Mouse (Mus musculus): Measurements from ENCODE around the gene Echs1. TPM values are rescaled to one million over a fixed set of nuclear protein-coding genes. Genes with fewer than 3 reads are reported as not detected.
A peak's percentile ranks its signal among the peaks of the same experiment; 100 is the strongest.

The Echs1 gene
- polyA plus RNA-seq (2015; fragmentation: Nextera tagmentation; extraction: Ambion mirVana): 155 and 165 TPM in 2 replicates

DNA sequence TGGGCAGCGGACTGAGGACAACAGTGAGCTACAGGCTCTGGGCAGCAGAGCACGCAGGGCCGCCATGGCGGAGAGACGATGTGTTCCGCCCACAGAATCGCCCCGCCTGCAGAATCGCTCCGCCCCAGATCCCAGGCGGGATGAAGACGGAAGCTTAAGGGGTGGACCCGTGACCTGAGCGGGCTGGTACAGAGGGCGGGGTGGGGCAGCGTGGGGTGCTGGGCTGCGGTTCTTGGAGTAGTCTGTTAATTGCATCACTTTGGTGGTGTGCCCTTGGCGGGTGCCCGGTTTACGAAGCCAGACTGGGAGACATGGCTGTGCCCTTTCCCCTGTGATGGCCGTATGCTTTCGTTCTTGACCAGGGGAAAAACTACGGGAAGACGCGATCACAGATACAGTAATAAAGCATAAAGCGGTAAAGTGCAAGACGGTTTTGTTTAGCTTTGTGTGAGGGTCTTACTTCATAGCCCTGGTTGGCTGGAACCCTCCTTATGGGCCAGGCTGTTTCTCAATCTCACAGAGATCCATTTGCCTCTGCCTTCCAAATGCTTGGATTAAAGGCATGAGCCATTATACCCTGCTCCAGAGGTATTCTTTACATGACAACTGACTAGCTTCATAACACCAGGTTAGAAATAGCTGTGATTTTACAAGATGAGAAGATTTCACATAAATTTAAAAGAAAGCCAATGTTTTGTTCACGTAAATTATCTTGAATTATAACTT, at the start of gene Echs1:
Gene Echs1 (minus strand): TSS at position 148 of the 726 bp plus-strand sequence.
- Histone ChIP-seq H3K4me2 (peak within 1 kb of the TSS; percentile 85), H3K27me3 (replicated peaks) (no peaks in the 10 kb centered on the region), H3K9me3 (no peaks in the 10 kb centered on the region), H3K27ac (peak within 1 kb of the TSS; percentile 88), H3K4me3 (replicated peaks) (peak within 1 kb of the TSS; percentile 63), H3K4me1 (no peaks in the 10 kb centered on the region), H3K9ac (peak within 1 kb of the TSS; percentile 68), H3K36me3 (peaks cover 7% of the 10 kb centered on the region; the same call in 1 of the 2 replicates)
- WGBS: 3% methylated on average over 28 of the region's 28 CpGs
- peak; percentile 95 for ATAC-seq (ENCODE audit: insufficient read depth, low FRiP score, low read depth)

DNA sequence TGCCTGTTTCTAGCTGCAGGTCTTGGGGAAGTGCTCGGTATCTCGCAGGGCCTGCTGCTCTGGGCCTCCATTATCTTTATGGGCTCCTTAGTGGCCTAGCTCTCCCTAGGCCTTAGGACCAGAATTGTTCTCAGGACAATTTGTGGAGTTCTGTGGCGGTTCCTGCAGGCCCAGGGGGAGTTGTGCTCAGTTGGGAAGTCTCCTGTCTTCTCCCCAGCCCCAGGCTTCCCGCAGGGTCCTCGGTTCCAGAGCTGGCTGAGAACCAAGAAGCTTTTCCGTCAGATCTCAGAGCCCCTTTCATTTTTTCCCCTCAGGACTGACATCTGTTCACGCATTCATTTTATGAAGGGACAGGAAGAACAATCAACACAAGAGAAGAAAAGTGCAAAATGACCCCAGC, 48.4 kb upstream of the Echs1 start, which contains the start of gene Olfr522:
Gene Olfr522 (minus strand): TSS at position 101 of the 400 bp plus-strand sequence.
- Histone ChIP-seq H3K27ac (no peak within 1 kb of the TSS), H3K4me1 (no peaks in the 10 kb centered on the region), H3K4me2 (no peak within 1 kb of the TSS), H3K27me3 (replicated peaks) (no peaks in the 10 kb centered on the region), H3K9ac (no peak within 1 kb of the TSS), H3K9me3 (no peaks in the 10 kb centered on the region), H3K4me3 (replicated peaks) (no peak within 1 kb of the TSS), H3K36me3 (no peaks in the 10 kb centered on the region)
- ATAC-seq (ENCODE audit: insufficient read depth, low FRiP score, low read depth): no peak
- WGBS: 77% methylated on average over 7 of the region's 7 CpGs

DNA sequence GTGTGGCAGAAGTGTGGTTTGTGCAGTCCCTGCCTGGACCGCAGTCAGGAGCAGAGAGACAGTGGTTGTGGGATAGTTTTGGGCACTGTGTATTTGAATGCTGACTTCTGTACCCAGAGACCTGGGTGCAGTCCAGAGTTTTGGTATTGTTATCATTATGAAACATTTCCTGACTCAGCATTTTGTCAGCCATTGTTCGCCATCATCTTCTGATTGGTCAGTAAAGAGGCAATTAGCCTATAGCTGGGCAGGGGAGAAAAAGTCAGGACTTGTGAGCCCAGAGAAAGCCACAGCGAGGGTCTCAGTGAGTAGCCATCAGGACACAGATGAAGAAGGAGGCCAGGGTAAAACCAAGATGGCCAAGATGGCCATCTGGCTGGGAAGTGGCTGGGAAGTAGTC, 44.1 kb upstream of the Echs1 start:
- ATAC-seq (ENCODE audit: insufficient read depth, low FRiP score, low read depth): no peak
- no peak overlapping the region for H3K4me3 ChIP-seq (replicated peaks)
- H3K27ac ChIP-seq: no peak overlapping the region
- H3K36me3 ChIP-seq: no peaks in the 10 kb centered on the region
- WGBS: 81% methylated on average over 3 of the region's 3 CpGs
- H3K9me3 ChIP-seq: no peaks in the 10 kb centered on the region
- no peaks in the 10 kb centered on the region for H3K4me1 ChIP-seq
- H3K4me2 ChIP-seq: no peak overlapping the region
- H3K27me3 ChIP-seq (replicated peaks): peaks cover 7% of the 10 kb centered on the region; the same call in 1 of the 2 replicates
- no peak overlapping the region for H3K9ac ChIP-seq

DNA sequence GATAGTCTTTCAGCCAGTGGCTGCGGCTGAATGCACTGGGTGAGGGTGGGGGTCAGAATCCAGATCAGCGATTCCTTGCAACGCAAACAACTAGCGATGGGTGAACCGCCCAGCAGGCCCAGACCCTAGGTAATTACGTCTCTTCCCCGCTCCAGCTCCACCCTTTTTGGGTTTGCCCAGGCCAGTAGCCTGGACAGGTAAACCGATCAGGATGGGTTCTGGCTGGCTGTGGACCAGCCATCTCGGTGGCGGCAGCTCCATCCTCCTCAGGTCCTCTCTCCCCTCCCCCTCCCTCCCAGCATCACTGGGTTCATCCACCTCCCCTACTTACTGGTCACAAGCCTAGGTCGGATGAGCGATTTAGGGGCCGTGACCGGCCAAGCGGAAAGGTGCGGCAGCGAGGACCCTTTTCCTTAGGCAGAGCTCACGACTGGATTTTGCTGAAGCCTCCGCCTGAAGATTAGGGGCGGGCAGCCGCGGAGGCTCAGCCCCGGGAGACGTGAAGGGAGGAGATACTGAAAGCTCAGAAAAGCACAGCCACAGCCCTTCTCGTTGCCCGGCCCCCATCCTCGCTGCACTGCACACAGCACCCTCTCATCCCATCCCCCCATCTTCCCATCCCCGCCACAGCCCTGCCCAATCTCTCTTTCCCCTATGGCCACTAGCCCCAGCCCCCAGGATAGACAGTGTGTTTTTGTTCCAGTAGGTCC, 38.1 kb upstream of the Echs1 start, which contains the start of gene Sprn:
Gene Sprn (minus strand): TSS at position 660 of the 710 bp plus-strand sequence.
- no peak within 1 kb of the TSS for H3K27ac ChIP-seq
- H3K4me3 ChIP-seq (replicated peaks): peak within 1 kb of the TSS; percentile 29
- no peaks in the 10 kb centered on the region for H3K9me3 ChIP-seq
- ATAC-seq (ENCODE audit: insufficient read depth, low FRiP score, low read depth): no peak
- peak within 1 kb of the TSS; percentile 55 for H3K4me2 ChIP-seq
- WGBS: 5% methylated on average over 28 of the region's 28 CpGs
- H3K9ac ChIP-seq: no peak within 1 kb of the TSS
- H3K36me3 ChIP-seq: no peaks in the 10 kb centered on the region
- H3K4me1 ChIP-seq: peaks cover 8% of the 10 kb centered on the region
- peaks cover 33% of the 10 kb centered on the region for H3K27me3 ChIP-seq (replicated peaks)

GRCm38 (mm10) chr7:140153829-140154217, 37.5 kb upstream of the Echs1 start:
- no peak overlapping the region for H3K9ac ChIP-seq
- H3K27me3 ChIP-seq (replicated peaks): peaks cover 33% of the 10 kb centered on the region
- no peak overlapping the region for H3K27ac ChIP-seq
- WGBS: 20% methylated on average over 4 of the region's 4 CpGs
- peak overlapping the region; percentile 56 for H3K4me2 ChIP-seq
- peak overlapping the region; percentile 29 for H3K4me3 ChIP-seq (replicated peaks)
- H3K9me3 ChIP-seq: no peaks in the 10 kb centered on the region
- no peaks in the 10 kb centered on the region for H3K36me3 ChIP-seq
- no peak for ATAC-seq (ENCODE audit: insufficient read depth, low FRiP score, low read depth)
- H3K4me1 ChIP-seq: peaks cover 8% of the 10 kb centered on the region

DNA sequence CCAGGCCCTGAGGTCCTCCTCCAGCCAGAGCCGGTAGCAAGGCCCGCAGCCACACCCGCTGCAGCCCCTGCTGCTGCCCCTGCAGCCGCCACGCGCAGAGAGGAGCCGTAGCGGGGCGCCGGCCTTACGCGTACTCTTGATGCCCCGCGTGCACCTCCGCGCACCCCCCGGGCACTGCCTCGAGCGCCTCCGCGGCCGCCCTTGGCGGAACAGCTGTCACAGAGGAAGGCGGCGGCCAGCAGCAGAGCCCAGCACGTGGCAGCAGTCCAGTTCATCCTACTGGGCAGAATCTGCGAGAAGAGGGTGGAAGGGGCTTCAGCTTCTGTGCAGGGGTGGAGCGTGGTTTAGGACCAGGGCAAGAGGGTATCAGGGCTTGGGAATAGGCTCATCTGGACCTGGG, 37.1 kb upstream of the Echs1 start:
- Histone ChIP-seq H3K36me3 (no peaks in the 10 kb centered on the region), H3K9me3 (no peaks in the 10 kb centered on the region), H3K4me2 (peak overlapping the region; percentile 56), H3K9ac (no peak overlapping the region), H3K27me3 (replicated peaks) (peaks cover 33% of the 10 kb centered on the region), H3K27ac (no peak overlapping the region), H3K4me1 (peaks cover 8% of the 10 kb centered on the region), H3K4me3 (replicated peaks) (peak overlapping the region; percentile 19)
- 6% methylated on average over 28 of the region's 28 CpGs for WGBS
- ATAC-seq (ENCODE audit: insufficient read depth, low FRiP score, low read depth): no peak

- Histone ChIP-seq H3K4me3 (replicated peaks) (no peak overlapping the region), H3K9me3 (no peaks in the 10 kb centered on the region), H3K4me2 (no peak overlapping the region), H3K9ac (no peak overlapping the region), H3K27me3 (replicated peaks) (no peaks in the 10 kb centered on the region), H3K36me3 (no peaks in the 10 kb centered on the region), H3K4me1 (no peaks in the 10 kb centered on the region), H3K27ac (no peak overlapping the region)
- no peak for ATAC-seq (ENCODE audit: insufficient read depth, low FRiP score, low read depth)
- 85% methylated on average over 4 of the region's 4 CpGs for WGBS
These were observed 28.3 kb upstream of the Echs1 start for GRCm38 (mm10) chr7:140144550-140144949.

DNA sequence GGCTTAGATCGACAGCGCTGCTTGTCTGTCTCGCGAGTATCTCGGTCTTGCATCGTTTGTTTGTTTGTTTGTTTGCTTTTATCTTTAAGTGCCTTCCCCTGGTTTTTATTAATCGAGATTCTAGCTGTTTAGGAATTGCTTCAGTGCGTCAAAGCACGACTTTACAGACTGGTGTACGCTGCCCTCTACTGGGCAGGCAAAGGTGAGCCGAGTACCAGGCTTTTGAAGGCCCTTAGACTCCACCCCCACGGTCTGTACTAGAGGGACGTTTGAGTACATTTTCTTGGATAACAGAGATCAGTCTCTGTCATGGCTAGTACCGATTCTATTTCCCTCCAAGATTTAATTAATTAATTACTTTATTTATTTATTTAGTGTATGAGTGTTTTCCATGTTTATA, 25.1 kb upstream of the Echs1 start:
- H3K4me3 ChIP-seq (replicated peaks): no peak overlapping the region
- no peaks in the 10 kb centered on the region for H3K27me3 ChIP-seq (replicated peaks)
- no peak overlapping the region for H3K9ac ChIP-seq
- peaks cover 4% of the 10 kb centered on the region; the same call in 1 of the 2 replicates for H3K4me1 ChIP-seq
- H3K9me3 ChIP-seq: no peaks in the 10 kb centered on the region
- H3K36me3 ChIP-seq: no peaks in the 10 kb centered on the region
- WGBS: 5% methylated on average over 14 of the region's 14 CpGs
- ATAC-seq (ENCODE audit: insufficient read depth, low FRiP score, low read depth): no peak
- no peak overlapping the region for H3K4me2 ChIP-seq
- H3K27ac ChIP-seq: no peak overlapping the region

DNA sequence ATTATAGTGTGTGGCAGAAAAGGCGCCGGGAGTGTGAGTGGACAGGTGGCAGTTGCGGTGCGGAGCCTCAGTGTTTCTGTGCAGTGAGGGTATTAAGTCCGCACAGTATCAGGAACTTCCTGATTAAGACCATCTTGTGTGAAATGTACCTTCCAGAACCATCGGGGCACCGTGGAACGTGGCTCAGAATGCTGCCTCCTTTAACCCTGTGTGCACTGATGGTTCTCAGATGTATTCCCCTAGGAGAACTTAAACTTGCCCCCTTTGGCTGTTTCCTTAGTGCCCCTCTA, 21.7 kb upstream of the Echs1 start:
- no peaks in the 10 kb centered on the region for H3K9me3 ChIP-seq
- no peaks in the 10 kb centered on the region for H3K36me3 ChIP-seq
- H3K27me3 ChIP-seq (replicated peaks): no peaks in the 10 kb centered on the region
- H3K4me1 ChIP-seq: peaks cover 4% of the 10 kb centered on the region; the same call in 1 of the 2 replicates
- ATAC-seq (ENCODE audit: insufficient read depth, low FRiP score, low read depth): no peak
- H3K4me3 ChIP-seq (replicated peaks): peak overlapping the region; percentile 62
- H3K9ac ChIP-seq: peak overlapping the region; percentile 78
- WGBS: 2% methylated on average over 8 of the region's 8 CpGs
- H3K4me2 ChIP-seq: peak overlapping the region; percentile 92
- H3K27ac ChIP-seq: peak overlapping the region; percentile 80

DNA sequence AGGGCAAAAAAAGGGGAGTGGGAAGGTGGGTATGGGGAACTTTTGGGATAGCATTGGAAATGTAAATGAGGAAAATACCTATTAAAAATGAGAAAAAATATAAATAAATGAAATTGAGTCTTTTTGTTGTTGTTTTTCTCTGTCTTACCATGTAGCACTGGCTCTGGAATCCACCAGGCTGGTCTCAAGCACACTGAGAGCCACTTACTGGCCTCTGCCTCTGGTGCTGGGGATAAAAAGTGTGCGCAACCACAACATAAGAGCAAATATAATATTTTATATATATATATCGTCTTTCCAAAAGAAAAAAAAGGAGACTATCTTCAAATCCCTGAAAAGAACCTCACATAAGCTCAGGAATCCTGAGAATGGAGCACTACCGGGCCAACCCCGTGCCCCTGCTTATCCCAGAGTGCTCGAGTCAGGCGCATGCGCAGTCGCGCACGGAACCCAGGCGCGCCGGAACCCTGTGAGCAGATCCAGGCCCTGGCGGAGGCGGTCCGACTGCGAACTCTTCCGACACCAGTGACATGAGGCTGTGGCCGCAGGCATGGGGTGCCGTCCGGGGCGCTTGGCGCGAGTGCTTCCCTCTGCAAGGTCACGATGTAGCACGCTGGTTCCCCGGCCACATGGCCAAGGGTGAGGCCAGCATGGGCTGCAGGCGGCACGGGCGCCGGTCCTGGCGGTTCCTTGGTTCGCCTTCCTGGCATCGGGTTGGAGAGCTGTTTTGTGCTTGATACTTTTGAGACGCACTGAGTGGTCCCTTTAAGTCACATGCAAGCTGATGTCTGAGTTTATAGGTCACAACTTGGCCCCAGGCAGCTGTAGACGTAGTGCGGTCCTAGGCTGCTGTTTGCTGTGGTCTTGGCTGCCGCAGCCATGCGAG, 21.1 kb upstream of the Echs1 start, which contains the start of gene Mtg1:
Gene Mtg1 (plus strand): TSS at position 430 of the 886 bp plus-strand sequence.
- Histone ChIP-seq H3K4me2 (peak within 1 kb of the TSS; percentile 92), H3K4me3 (replicated peaks) (peak within 1 kb of the TSS; percentile 62), H3K36me3 (no peaks in the 10 kb centered on the region), H3K27me3 (replicated peaks) (no peaks in the 10 kb centered on the region), H3K27ac (peak within 1 kb of the TSS; percentile 80), H3K9ac (peak within 1 kb of the TSS; percentile 78), H3K9me3 (no peaks in the 10 kb centered on the region), H3K4me1 (peaks cover 4% of the 10 kb centered on the region; the same call in 1 of the 2 replicates)
- peak; percentile 98 for ATAC-seq (ENCODE audit: insufficient read depth, low FRiP score, low read depth)
- WGBS: 1% methylated on average over 39 of the region's 39 CpGs

- WGBS: 85% methylated on average over 5 of the region's 5 CpGs
- H3K4me1 ChIP-seq: peaks cover 4% of the 10 kb centered on the region; the same call in 1 of the 2 replicates
- no peaks in the 10 kb centered on the region for H3K9me3 ChIP-seq
- no peak overlapping the region for H3K9ac ChIP-seq
- H3K27ac ChIP-seq: no peak overlapping the region
- H3K4me3 ChIP-seq (replicated peaks): no peak overlapping the region
- H3K4me2 ChIP-seq: no peak overlapping the region
- H3K36me3 ChIP-seq: no peaks in the 10 kb centered on the region
- ATAC-seq (ENCODE audit: insufficient read depth, low FRiP score, low read depth): no peak
- H3K27me3 ChIP-seq (replicated peaks): no peaks in the 10 kb centered on the region
These were observed 19.0 kb upstream of the Echs1 start for GRCm38 (mm10) chr7:140135106-140135770.

Measured in stomach, embryonic 15.5 days (tissue).